Mouse (Mus musculus): Measurements from ENCODE around the gene Reg1.

DNA sequence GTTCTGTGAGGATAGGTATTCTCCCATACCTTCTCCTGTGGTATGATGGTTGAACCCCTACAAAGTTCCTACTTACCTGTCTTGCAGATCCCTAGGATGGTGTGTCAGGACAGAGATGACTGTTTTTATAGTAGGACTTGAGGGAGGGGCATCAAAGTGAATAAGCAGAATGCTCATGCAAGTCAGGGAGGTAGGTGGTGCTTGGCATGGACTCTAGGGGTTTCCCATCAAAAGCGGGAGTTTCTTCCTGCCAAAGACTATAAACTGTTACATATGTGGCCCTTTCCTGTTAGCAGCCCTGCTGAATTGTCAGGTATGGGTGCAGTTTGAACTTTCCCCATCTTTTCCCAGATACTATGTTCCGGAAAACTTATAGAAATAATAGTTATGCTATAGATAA is 46.3 kb downstream of the Reg1 start, which contains the start of gene Reg3g:
- TF ChIP-seq POLR2A (IDR thresholded peaks at IDR 0.05; ENCODE audit: low read depth, low read length) (no peak), CTCF (conservative IDR thresholded peaks at IDR 0.05; ENCODE audit: insufficient read depth, insufficient read length, low read depth, low read length) (no peak)

Data from kidney, adult 2 months (tissue).